Mouse (Mus musculus) adipocyte (in vitro differentiated cells): ENCODE data around the gene Ryr1.
"Not testable (repeated sequence)": the region's sequence is repeated elsewhere in the genome, so short reads cannot be mapped to it uniquely, and the experiment has no call there.

ENCODE experiments used
- DNase-seq: peaks from one replicate; pipeline ENCODE4 v3.0.0-alpha.2; 2016; ENCODE audit warnings: low spot score

Gene Ryr1

DNA sequence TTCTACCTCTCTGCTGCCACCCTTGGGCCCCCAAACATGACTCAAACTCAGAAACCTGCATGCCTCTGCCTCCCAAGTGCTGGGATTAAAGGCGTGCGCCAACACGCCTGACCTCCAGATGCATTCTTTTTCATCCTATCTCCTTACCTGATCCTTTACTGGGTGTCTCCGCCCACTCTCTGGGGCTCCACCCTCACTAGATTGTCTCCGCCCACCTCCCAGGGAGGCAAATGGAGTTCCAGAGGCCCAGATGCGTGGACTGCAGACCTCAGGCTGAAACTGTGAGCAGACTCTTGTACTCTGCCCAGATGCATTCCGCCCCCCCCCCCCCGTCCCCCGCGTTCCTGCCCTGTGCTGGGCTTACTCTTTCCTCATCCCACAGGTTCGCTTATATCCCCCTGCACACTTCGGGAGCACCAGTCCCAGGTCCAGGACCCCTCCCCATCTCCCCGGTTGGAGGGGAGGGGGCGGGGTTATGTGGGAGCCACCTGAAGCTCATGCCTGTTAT lies 134.2 kb downstream of the Ryr1 start:
- no peak for DNase-seq

DNA sequence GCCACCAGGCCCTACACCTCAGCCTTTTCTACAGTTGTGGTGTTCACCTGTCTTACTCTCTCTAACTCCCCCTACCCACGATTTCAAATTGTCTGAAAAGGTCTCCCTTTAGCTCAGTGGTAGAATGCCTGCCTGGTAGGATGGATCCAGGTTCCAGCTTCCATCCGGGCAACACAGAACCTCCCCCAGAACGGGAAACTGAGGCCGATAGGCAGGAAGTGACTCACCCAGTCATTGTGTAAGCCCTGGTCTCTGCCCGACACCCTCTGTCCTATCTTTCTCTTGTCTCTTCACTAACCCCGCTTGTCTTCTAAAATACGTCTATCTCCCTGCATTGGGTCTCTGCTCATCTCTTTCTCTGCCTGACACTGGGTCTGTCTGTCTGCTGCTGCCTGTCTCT lies 139.8 kb downstream of the Ryr1 start:
- DNase-seq: no peak

DNA sequence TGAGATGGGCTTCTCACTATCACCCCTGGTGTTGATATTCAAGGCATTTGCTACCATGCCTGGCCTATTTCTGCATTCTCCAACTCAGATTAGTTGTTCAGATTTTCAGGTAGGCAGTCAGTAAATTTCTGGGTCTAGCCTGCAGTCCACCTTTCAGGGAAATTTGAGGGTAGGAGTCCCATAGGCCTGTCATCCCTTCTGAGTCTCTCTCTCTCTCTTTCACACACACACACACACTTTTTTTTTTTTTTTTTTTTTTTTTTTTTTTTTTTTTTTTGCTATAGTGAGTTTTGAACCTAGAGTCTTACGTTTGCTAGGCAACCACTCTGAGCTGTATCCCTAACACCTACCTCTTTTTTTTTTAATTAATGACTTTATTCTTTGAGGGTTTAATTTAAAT lies 140.5 kb downstream of the Ryr1 start:
- DNase-seq: no peak

DNA sequence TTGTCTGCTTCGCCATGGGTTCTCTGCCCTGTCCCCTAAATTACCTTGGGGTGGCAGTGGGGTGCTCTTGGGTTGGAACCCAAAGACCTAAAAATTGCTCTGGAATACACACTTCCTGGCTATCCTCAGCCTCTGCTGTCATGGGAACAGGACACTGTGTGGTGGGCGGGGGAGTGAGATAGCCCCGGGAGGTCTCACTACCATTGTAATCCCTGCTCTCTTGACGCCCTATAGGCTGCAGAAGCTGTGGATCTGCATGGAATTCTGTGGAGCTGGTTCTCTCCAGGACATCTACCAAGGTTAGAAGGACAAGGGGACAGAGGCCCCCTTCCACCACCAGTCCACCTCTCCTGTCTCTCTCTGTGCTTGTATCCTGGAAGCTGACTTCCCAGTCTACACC lies 141.1 kb downstream of the Ryr1 start:
- no peak for DNase-seq

DNA sequence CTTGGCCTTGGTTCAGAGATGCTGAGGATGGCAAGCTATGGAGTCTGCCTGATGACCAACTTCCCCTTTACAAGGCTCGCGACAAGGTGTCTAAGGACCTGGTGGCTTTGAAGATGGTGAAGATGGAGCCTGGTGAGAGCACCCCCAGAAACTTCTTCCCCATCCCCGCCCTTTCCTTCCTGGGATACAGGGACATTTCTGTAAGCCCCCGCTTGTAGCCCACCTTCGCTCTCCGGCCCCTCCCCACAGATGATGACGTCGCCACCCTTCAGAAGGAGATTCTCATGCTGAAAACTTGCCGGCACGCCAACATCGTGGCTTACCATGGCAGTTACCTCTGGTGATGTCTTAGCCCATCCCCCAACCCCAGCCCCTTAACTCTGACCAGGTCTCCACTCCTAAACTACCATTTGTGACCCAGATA lies 141.8 kb downstream of the Ryr1 start:
- DNase-seq: no peak

DNA sequence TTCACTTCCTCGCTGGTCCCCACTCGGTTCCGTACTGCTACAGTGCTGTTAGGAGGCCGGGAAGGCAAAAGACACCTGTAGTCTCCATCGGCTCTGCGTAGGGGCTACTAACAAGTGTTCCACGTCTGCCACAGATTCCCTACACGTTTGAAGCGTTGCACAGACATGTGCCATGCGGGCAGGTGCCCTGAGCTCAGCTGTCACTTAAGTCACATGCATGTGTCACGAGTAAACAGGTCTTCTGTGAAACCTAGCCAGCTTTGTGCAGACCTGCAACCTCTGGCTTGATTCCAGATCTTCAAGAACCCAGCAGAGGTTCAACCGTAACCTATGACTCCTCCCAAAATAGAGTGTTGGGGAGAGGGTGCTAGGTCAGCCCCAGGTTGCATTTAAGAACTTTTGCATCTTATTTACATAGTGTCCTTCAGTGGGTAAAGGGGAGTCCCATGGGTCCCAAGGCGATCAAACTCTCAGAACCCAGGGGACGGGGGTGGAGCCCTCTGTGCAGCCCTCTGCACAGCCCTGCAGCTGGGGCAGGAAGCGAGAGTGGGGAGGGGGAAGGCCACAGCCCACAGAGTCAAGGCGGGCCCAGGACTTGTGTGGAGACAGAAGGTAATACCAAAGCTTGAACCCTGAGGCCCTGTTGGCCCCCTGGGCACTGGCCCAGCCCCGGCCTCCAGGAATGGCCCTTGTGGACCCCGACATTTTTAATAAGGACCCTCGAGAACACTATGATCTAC lies 142.5 kb downstream of the Ryr1 start:
- DNase-seq: no peak

DNA sequence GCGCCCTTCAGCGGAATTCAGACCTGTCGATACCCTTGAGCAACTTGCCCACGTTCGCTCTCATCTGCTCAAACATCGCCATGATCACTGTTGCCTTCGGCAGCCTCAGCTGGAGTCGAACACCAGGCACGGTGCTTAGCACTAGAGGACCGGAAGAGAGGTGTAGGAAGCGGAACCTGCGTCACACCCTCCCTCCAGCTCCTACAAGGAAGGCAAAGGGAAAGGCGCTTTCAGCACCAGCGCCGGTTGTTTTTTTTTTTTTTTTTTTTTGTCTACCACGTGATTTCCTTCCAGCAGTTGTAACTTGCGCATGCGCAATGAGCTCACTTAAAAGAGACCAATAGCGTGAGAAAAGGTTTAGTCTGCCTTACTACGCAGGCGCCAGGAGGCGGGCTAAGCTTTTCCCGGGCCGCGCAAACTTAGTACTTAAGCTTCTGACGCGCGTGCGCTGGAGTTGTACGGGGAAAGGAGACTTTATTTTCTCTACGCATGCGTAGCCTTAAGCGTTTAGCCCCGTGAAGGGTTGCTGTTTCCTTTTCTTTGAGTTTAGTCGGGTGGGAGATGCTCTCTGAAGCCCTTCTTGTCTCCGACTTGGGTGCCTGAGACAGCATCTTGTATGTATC lies 143.2 kb downstream of the Ryr1 start, which contains the start of the genes Eif3k and Map4k1:
Eif3k (minus strand) TSS at position 214 of the 623 bp plus-strand sequence.
Map4k1 (plus strand) TSS at position 400 of the 623 bp plus-strand sequence.
- peak; percentile 98 for DNase-seq

DNA sequence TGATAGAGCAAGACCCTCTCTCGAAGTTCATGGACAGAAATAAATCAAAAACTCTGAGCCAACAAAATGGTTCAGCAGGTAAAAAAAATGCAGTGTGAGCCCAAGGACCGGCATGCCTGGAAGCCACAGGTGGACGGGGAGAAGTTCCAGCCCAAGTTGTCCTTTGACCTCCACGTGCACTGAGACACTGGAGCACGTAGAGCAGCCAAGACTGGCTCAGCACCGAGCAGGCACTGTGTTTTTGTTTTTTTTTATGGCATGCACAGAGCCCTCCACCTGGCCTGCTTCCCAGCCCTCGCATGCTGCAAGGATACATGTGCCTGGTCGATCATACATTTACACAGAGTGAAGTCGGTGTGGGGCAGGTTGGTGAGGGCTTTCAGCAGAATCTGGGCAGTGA lies 147.4 kb downstream of the Ryr1 start:
- DNase-seq: no peak

DNA sequence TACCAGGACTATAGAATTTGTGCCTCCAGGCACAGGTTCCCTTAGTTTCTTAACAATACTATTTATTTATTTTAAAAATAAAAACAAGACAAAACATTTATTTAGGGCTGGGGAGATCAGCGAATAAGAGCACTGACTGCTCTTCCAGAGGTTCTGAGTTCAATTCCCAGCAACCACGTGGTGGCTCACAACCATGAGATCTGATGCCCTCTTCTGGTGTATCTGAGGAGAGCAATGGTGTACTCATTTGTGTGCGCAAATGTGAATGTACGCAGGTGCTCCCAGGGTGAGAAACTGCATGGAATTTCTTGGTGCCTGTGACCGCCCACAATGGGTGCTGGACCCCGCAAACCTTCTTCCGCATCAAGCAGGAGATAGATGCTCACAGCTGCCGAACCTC lies 152.0 kb downstream of the Ryr1 start:
- no peak for DNase-seq

DNA sequence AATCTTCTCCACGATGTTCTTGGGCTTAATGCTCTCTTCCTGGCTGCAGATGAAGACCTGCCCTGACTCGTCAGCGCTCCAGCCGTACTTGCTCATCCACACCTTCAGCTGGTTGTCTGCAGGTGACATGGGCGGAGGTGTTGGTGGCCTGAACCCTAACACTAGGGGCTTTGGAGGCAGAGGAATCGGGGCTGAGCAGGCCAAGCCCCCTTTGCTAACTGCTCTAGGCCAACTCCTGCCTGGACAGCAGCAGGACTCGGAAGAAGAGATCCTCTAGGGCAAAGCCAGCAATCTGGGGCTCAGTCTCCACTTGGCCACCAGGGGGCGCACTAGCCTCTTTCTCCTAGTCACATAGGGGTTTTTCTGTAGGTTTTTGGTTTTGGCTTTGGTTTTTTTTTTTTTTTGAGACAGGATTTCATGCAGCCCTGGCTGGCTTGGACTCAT lies 152.4 kb downstream of the Ryr1 start:
- DNase-seq: peak; percentile 78

DNA sequence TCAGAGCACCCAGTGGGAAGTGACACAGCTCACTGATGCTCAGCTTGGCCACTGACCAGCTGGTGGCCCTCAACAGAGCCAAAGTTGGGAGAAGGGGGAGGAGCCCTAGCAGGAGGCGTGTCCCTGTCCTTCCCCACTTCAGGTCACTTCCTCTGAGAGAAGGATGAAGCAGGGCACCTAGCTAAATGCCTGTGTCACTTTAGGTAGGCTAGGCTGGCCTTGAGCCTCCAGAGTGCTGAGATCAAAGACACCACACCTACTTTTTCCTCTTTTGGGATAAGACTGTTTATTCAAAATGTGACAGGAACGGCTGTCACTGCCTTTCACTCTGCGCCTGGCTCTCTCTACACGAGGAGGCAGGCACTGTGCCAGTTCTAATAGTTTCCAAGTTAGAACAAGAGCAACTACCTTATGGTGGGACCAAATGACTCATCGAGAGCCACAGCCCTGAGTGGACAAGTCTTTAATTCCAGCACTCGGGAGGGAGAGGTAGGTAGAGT lies 153.2 kb downstream of the Ryr1 start:
- DNase-seq: no peak

DNA sequence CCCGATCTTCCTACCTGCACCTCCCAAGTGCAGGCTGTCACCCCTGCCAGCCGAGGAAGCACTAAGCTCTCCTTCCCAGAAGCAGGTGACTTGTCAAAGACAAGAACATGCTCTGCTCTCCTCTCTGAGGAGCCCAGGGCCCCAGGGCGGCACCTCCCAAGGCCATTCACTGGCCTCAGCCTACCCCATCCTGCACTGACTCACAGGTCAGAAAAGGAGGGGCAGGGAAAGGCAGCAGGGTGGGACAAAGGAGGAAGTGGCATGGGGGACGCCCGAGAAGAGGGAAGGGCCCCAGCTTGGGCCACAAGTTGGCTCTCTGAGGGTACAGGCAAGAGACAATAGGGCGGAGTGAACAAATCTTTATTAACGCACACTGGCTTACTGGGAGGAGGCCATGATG lies 153.9 kb downstream of the Ryr1 start:
- no peak for DNase-seq

DNA sequence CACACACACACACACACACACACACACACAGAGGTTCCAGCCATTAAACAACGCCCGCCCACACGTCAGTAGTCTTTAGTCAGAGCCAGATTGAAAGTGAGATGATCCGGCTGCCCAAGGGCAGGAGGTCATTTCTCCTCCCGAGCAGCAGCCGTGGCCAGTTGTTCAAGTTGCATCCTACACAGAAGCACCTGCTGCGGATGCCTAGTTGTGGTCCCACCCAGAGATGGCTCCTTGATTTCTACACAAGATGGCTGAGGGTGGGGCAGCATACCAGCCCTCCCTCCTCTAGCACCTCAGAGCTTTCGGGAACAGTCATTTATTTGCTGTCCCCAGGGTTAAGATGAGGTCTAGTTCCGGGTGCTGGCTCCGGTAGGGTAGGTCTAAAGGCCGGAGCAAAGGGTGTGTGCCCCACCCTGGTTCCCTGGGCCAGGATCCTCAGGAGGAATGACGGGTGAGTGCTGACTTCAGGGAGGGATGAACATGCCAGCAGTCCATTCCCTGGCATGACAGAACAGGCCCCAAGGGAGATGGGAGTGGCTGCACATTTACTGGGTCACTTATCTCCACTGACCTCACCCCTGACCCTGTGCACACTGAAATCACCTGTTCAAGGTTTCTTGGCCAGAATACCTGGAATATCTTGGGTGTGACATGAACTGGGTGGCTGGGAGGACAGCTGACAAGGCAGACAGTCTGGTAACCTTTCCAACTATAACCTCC lies 155.1 kb downstream of the Ryr1 start:
- DNase-seq: no peak

DNA sequence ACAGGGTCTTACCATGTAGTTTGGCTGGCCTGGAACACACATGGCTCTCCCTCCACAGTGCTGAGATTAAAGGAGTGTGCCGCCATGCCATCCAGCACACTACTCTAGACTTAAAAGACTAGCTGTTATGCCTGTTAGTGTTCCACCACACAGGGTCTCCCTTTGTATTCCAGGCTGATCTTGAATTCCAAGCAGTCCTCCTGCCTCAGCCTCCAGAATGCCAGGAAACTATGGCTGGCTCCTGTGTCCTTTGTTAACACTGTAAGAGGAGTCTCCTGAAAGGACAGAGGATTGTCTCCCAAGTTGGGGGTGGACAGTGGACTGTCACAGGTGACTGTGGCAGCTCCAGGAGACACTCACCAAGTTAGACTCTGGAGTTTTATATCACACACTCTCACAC lies 155.7 kb downstream of the Ryr1 start:
- no peak for DNase-seq

DNA sequence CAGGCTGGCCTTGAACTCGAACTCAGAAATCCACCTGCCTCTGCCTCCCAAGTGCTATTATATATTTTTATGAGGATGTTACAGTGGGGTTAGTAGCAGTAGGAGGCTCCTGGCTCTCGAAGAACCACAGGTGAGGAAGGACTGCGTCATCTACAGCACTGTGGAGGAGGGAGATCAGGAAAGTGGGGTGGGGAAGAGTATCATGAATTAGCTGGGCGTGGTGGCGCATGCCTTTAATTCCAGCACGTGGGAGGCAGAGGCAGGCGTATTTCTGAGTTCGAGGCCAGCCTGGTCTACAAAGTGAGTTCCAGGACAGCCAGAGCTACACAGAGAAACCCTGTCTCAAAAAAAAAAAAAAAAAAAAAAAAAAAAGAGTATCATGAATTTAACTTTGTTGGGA lies 156.9 kb downstream of the Ryr1 start:
- DNase-seq: not testable (repeated sequence)

DNA sequence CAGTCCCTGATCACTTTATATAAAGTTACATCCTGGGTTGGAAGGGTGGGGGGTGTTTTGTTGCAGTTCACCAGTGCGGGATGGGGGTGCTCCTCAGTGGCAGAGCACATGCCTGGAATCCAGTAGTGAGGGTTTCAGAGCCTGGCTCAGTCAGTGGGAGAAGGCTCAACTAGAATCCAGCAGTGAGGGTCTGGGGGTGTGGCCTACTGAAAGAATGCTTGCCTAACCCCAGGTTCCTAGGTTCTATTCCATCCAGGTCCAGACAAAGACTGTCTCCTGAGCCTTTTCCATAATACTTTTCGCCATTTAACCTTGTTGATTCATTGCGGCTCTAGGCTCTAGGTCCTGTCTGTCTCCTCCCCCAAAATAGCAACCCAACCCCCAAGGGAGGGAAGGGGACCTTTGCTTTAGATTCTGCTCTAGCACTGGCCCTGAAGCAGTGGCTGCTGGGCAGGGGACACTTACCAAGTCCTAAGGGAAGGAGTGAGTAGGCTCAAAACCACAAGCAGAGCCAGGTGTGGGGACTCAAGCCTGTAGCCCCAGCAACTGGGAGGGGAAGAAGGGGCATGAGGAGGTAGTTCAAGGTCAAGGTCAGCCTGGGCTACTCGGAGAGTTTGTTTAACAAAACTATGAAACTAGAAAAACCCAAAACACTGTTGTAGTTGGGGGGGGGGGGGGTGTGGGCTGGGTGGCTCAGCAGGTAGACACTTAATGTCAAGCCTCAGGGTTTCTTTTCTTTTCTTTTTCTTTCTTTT lies 158.1 kb downstream of the Ryr1 start:
- DNase-seq: peak; percentile 79

DNA sequence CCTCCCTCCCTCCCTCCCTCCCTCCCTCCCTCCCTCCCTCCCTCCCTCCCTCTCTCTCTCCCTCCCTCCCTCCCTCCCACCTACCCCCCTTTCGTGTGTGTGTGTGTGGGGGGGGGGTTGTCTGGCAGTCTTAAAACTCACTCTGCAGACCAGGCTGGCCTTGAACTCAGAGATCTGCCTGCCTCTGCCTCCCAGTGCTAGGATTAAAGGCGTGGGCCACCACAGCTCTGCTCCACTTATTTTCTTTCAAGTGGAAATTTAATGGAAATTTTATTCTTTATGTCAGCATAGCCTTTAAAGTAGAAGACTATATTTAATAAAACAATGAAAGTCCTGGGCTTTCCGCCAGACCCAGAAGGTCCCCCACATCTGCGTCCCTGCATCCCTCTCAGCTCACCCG lies 158.8 kb downstream of the Ryr1 start:
- no peak for DNase-seq

DNA sequence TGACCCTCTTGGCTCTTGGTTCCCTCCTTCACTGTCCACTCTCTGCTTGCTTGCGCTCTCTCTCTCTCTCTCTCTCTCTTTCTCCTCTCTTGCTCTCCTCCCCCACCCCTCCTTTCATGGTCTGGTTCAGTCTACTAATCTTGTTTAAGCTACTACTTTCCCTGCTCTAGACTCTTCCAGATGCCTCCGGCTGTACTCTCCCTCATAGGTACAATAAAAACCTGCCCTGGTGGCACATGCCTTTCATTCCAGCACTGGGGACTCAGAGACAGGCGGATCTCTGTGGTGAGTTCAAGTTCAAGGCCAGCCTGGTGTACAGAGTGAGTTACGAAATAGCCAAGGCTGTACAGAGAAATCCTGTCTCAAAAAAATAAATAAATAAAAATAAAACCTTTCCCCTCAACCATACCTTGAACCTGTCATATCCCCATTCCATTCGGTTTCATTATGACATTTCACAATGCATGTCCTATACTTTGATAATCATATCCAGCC lies 159.6 kb downstream of the Ryr1 start:
- no peak for DNase-seq

DNA sequence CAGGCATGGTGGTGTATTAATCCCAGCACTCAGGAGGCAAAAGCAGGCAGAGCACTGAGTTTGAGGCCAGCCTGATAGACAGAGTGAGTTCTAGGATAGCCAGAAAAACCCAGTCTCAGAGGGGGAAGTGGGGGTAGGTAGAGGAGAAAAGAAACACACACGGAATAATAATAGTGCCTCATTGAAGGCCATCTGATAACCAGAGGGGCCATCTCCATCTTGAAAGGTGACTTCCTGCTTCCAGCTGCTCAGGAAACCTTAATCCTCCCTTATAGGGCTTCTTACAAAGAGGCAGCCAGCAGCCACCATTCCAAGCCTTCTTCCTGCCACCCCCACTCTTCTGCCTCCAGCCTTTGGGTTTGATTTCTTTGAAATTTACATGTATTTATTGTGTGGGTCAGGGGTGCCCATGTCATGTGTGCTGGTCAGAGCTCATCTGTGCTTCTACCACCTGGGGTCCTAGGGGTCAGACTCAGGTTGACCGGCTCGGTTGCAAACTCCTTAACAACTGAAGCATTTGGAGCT lies 161.5 kb downstream of the Ryr1 start:
- no peak for DNase-seq

DNA sequence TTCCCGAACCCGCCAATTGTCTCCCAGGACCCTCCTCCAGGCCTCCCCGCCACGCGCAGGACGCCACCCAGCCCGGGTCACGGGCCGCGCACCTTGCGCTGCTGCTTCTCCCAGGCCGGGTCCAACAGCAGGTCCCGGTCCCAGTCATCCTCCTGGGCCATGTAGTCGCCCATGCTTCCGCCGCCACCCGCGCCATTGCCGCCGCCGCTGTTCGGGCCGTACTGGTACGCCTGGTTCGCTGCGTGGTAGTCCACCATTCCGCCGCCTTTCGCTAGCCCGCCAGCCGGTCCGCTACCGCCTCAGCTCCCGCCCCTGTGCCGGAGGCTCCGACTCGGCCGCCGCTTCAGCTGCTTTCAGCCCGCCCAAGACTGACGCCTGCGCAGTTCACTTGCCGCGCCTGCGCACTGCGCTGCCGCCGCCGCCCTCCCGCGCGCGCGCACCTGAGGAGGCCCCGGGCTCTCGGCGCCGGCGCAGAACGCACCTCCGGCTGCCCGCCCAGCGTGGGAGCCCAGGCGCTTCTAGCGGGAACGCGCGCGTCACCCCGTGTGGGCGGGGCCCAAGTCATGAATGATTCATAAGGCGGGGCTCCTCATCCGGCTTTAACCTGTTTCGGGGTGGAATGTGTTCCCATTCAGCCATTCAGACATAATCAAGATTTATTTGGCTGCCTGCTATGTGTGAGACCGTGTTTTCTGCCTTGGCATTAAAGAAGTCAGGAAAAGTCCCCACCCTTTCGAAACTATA lies 162.9 kb downstream of the Ryr1 start, which contains the start of gene Actn4:
Actn4 (minus strand) TSS at position 414 of the 744 bp plus-strand sequence.
- DNase-seq: peak; percentile 96

DNA sequence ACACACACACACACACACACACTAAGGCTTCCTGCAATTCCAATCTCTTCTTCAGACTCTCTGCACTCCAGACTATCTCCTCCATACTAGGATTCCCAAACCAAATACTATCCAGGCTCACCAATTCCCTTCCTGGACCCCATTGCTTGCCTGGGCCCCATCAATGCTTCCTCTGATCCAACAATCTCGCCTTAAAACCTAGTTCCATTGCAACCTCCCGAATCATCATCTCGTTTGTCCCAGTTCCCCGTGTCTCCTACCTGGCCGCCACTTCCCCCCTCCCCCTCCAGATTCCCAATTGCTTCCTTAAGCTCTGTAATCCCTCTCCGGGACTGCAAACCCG lies 163.4 kb downstream of the Ryr1 start:
- DNase-seq: no peak
